Mouse (Mus musculus): ENCODE results near the gene Mrps18a. TPM values are rescaled to one million over a fixed set of nuclear protein-coding genes. Genes with fewer than 3 reads are reported as not detected.

Mrps18a gene
- total and polyA plus RNA-seq, 2 experiments: 33.3 to 44.6 TPM

GRCm38 (mm10) chr17:46123953-46124700 is 13.3 kb downstream of the Mrps18a start:
- no peaks in the 10 kb centered on the region for H3K27me3 ChIP-seq (ENCODE audit: control insufficient read depth, insufficient read depth, low read length)
- no peaks in the 10 kb centered on the region for H3K79me2 ChIP-seq (ENCODE audit: control insufficient read depth, insufficient read depth, low read length)
- no peak overlapping the region for H3K4me3 ChIP-seq (ENCODE audit: insufficient read depth, low read depth, low read length)
- H3K27ac ChIP-seq (replicated peaks; ENCODE audit: insufficient read depth, low read depth, low read length): peak overlapping the region; percentile 79
- H3K36me3 ChIP-seq (ENCODE audit: control insufficient read depth, insufficient read depth, low read length): peaks cover 13% of the 10 kb centered on the region; the same call in 1 of the 2 replicates
- H3K4me1 ChIP-seq (ENCODE audit: control insufficient read depth, insufficient read depth, low read length): peaks cover 6% of the 10 kb centered on the region; the same call in 1 of the 2 replicates
- peak overlapping the region; percentile 31; the same call in 1 of the 2 replicates for H3K9ac ChIP-seq (ENCODE audit: low read depth, low read length)
- WGBS: 37% methylated on average over 12 of the region's 12 CpGs
- peak; percentile 88 for DNase-seq (ENCODE audit: extremely low read depth, low read depth, low spot score)
- TF ChIP-seq CTCF (IDR thresholded peaks at IDR 0.05; ENCODE audit: low read depth, low read length): peak; percentile 40
- TF ChIP-seq POLR2A (IDR thresholded peaks at IDR 0.05; ENCODE audit: extremely low read depth, insufficient read depth, low read length): no peak

GRCm38 (mm10) chr17:46126608-46127007 is 15.8 kb downstream of the Mrps18a start:
- Histone ChIP-seq H3K9ac (ENCODE audit: low read depth, low read length) (no peak overlapping the region), H3K27ac (replicated peaks; ENCODE audit: insufficient read depth, low read depth, low read length) (no peak overlapping the region), H3K36me3 (ENCODE audit: control insufficient read depth, insufficient read depth, low read length) (peaks cover 12% of the 10 kb centered on the region; the same call in 1 of the 2 replicates), H3K4me3 (ENCODE audit: insufficient read depth, low read depth, low read length) (no peak overlapping the region), H3K79me2 (ENCODE audit: control insufficient read depth, insufficient read depth, low read length) (no peaks in the 10 kb centered on the region), H3K27me3 (ENCODE audit: control insufficient read depth, insufficient read depth, low read length) (no peaks in the 10 kb centered on the region), H3K4me1 (ENCODE audit: control insufficient read depth, insufficient read depth, low read length) (peaks cover 6% of the 10 kb centered on the region; the same call in 1 of the 2 replicates)
- DNase-seq (ENCODE audit: extremely low read depth, low read depth, low spot score): no peak
- 86% methylated on average over 6 of the region's 6 CpGs for WGBS
- TF ChIP-seq POLR2A (IDR thresholded peaks at IDR 0.05; ENCODE audit: extremely low read depth, insufficient read depth, low read length) (no peak), CTCF (IDR thresholded peaks at IDR 0.05; ENCODE audit: low read depth, low read length) (no peak)

GRCm38 (mm10) chr17:46127814-46128493 is 17.2 kb downstream of the Mrps18a start:
- no peak overlapping the region for H3K27ac ChIP-seq (replicated peaks; ENCODE audit: insufficient read depth, low read depth, low read length)
- peaks cover 11% of the 10 kb centered on the region; the same call in 1 of the 2 replicates for H3K36me3 ChIP-seq (ENCODE audit: control insufficient read depth, insufficient read depth, low read length)
- 81% methylated on average over 6 of the region's 6 CpGs for WGBS
- H3K9ac ChIP-seq (ENCODE audit: low read depth, low read length): no peak overlapping the region
- no peaks in the 10 kb centered on the region for H3K27me3 ChIP-seq (ENCODE audit: control insufficient read depth, insufficient read depth, low read length)
- TF ChIP-seq POLR2A (IDR thresholded peaks at IDR 0.05; ENCODE audit: extremely low read depth, insufficient read depth, low read length): no peak
- DNase-seq (ENCODE audit: extremely low read depth, low read depth, low spot score): no peak
- H3K79me2 ChIP-seq (ENCODE audit: control insufficient read depth, insufficient read depth, low read length): no peaks in the 10 kb centered on the region
- peaks cover 6% of the 10 kb centered on the region; the same call in 1 of the 2 replicates for H3K4me1 ChIP-seq (ENCODE audit: control insufficient read depth, insufficient read depth, low read length)
- H3K4me3 ChIP-seq (ENCODE audit: insufficient read depth, low read depth, low read length): no peak overlapping the region

- Histone ChIP-seq H3K4me1 (ENCODE audit: control insufficient read depth, insufficient read depth, low read length) (no peaks in the 10 kb centered on the region; the same call in 1 of the 2 replicates), H3K36me3 (ENCODE audit: control insufficient read depth, insufficient read depth, low read length) (peaks cover 9% of the 10 kb centered on the region; the same call in 1 of the 2 replicates), H3K79me2 (ENCODE audit: control insufficient read depth, insufficient read depth, low read length) (no peaks in the 10 kb centered on the region), H3K27me3 (ENCODE audit: control insufficient read depth, insufficient read depth, low read length) (no peaks in the 10 kb centered on the region), H3K4me3 (ENCODE audit: insufficient read depth, low read depth, low read length) (no peak overlapping the region), H3K9ac (ENCODE audit: low read depth, low read length) (no peak overlapping the region), H3K27ac (replicated peaks; ENCODE audit: insufficient read depth, low read depth, low read length) (no peak overlapping the region)
- WGBS: 66% methylated on average over 13 of the region's 13 CpGs
- TF ChIP-seq POLR2A (IDR thresholded peaks at IDR 0.05; ENCODE audit: extremely low read depth, insufficient read depth, low read length) (no peak), CTCF (IDR thresholded peaks at IDR 0.05; ENCODE audit: low read depth, low read length) (no peak)
- DNase-seq (ENCODE audit: extremely low read depth, low read depth, low spot score): no peak
Measured at GRCm38 (mm10) chr17:46129741-46130498, 19.1 kb downstream of the Mrps18a start.

DNA sequence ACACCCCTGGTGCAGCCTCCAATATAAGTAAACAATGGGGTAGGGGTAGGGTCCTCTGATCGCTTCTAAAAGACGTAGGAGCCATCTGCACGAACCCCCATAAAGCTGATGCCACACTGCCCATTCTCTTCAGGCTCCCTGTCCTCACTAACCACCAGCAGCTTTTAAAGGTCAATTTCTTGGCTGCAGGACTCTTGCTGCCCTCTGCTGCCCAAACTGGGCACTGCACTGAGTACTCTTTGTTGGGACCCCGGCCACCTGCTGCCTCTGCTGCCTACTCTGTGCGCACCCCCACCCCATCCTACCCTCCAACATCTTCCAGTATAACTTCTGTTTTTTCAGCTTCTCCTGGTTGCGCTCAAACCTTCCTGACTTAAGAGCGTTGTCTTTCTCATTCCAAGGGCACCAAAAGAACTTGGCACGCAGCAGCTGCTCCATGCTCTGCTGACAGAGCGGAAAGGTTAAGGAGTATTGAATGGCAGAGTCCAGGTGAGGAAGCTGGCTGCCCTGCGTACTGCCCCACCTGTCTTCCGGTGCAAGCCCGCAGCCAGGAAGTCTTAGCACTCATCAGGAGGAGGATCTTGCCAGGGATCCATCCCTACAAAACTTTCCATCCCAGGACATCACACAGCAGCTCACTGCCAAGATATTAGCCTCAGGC is 21.4 kb downstream of the Mrps18a start:
- no peak overlapping the region for H3K4me3 ChIP-seq (ENCODE audit: insufficient read depth, low read depth, low read length)
- WGBS: 17% methylated on average over 12 of the region's 12 CpGs
- H3K4me1 ChIP-seq (ENCODE audit: control insufficient read depth, insufficient read depth, low read length): no peaks in the 10 kb centered on the region
- TF ChIP-seq POLR2A (IDR thresholded peaks at IDR 0.05; ENCODE audit: extremely low read depth, insufficient read depth, low read length): no peak
- TF ChIP-seq CTCF (IDR thresholded peaks at IDR 0.05; ENCODE audit: low read depth, low read length): peak; percentile 89
- H3K27ac ChIP-seq (replicated peaks; ENCODE audit: insufficient read depth, low read depth, low read length): no peak overlapping the region
- H3K9ac ChIP-seq (ENCODE audit: low read depth, low read length): no peak overlapping the region
- H3K79me2 ChIP-seq (ENCODE audit: control insufficient read depth, insufficient read depth, low read length): no peaks in the 10 kb centered on the region
- peaks cover 2% of the 10 kb centered on the region; the same call in 1 of the 2 replicates for H3K36me3 ChIP-seq (ENCODE audit: control insufficient read depth, insufficient read depth, low read length)
- peak; percentile 33 for DNase-seq (ENCODE audit: extremely low read depth, low read depth, low spot score)
- H3K27me3 ChIP-seq (ENCODE audit: control insufficient read depth, insufficient read depth, low read length): no peaks in the 10 kb centered on the region
